Mouse (Mus musculus): ENCODE measurements around the gene Tusc2.

DNA sequence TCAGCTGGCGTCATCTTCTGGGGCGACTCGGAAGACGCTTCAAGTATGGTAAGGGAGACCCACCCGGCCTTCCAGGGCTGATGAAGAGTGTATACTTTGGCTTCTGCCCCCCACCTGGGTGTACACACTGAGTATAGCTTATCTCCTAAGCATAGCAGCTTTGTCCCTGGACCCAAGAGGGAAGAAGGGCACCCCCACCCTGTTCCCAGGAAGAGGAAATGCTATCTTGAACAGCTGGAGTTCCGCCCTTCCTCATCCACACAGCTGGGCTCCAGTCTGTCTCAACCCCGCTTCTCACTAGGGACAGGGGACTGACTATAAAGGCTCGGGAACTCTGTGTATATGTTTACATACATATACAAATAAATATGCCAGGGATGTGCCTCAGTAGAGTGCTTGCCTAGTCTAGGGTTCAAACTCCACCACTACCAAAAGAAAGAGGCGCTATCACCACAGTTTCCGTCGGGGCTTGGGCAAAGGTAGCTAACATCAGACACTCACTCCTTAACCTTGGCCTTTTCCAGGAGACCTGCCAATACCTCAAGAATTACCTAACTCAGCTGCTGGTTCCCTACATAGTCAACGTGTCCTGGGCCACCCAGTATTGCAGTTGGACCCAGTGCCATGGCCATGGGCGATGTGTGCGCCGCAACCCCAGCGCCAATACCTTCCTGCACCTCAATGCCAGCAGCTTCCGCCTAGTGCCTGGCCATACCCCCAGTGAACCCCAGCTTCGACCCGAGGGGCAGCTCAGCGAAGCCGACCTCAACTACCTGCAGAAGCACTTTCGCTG is 8.7 kb downstream of the Tusc2 start:
- no peak for TF ChIP-seq MAFK (IDR thresholded peaks at IDR 0.05; ENCODE audit: insufficient read depth, low read depth, low read length)
- TF ChIP-seq ZC3H11A (IDR thresholded peaks at IDR 0.05; ENCODE audit: borderline replicate concordance, low read depth, low read length) = no peak
